Mouse (Mus musculus): ENCODE measurements around the gene Nhlrc2. TPM values are rescaled to one million over a fixed set of nuclear protein-coding genes. Genes with fewer than 3 reads are reported as not detected.
A peak's percentile ranks its signal among the peaks of the same experiment; 100 is the strongest.

Gene Nhlrc2
- total and polyA plus RNA-seq, 3 experiments: 22.4 to 37.6 (median 34.7) TPM

- DNase-seq (ENCODE audit: low read depth, low spot score): peak; percentile 39
- H3K27me3 ChIP-seq (ENCODE audit: control insufficient read depth in 1 of 2, insufficient read depth in 2 of 2, low read length in 2 of 2): no peaks in the 10 kb centered on the region
- H3K36me3 ChIP-seq (ENCODE audit: control insufficient read depth in 1 of 2, insufficient read depth in 2 of 2, low read length in 2 of 2): peaks cover 0 to 49% of the 10 kb centered on the region in 2 experiments; a peak in 2 of 4 replicates
Measured at GRCm38 (mm10) chr19:56577801-56578200, 29.7 kb downstream of the Nhlrc2 start.

DNA sequence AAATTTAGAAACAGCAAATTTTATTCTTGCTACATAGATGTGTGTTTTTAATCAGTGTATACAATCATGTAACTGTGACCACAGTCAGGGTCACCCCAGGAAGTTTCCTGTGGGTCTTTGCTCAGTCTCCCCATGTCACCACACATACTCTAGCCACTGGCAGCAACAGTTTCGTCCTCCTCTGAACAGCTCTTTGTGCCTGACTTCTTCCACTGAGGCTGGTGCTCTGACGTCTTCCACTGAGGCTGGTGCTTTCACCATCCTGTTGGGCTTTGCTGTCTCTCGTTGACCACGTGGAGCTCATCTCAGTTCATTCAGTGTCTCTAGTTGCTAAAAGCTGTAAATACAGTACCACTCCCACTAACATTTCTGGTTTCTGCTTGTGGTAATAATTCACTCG is 33.9 kb downstream of the Nhlrc2 start:
- no peak for TF ChIP-seq POLR2A (IDR thresholded peaks at IDR 0.05; ENCODE audit: control insufficient read depth in 1 of 2, insufficient read depth in 1 of 2, low read depth in 1 of 2, low read length in 2 of 2, poor library complexity in 1 of 2)
- H3K4me1 ChIP-seq (ENCODE audit: control insufficient read depth in 1 of 2, insufficient read depth in 2 of 2, low read length in 2 of 2): peaks cover 0 to 2% of the 10 kb centered on the region in 2 experiments; a peak in 1 of 4 replicates
- H3K4me3 ChIP-seq (ENCODE audit: control insufficient read depth in 1 of 2, insufficient read depth in 1 of 2, low read depth in 2 of 2, low read length in 2 of 2): no peak overlapping the region
- no peaks in the 10 kb centered on the region for H3K27me3 ChIP-seq (ENCODE audit: control insufficient read depth in 1 of 2, insufficient read depth in 2 of 2, low read length in 2 of 2)
- no peaks in the 10 kb centered on the region for H3K9me3 ChIP-seq (replicated peaks; ENCODE audit: insufficient read depth, low read length)
- peaks cover 7 to 44% of the 10 kb centered on the region in 2 experiments for H3K36me3 ChIP-seq (ENCODE audit: control insufficient read depth in 1 of 2, insufficient read depth in 2 of 2, low read length in 2 of 2)
- no peak overlapping the region for H3K27ac ChIP-seq (ENCODE audit: control insufficient read depth, low read depth, low read length)
- no peaks in the 10 kb centered on the region for H3K79me2 ChIP-seq (ENCODE audit: control insufficient read depth, insufficient read depth, low read length, poor library complexity)
- H3K9ac ChIP-seq (ENCODE audit: control insufficient read depth, low read depth, low read length, poor library complexity, severe bottlenecking): no peak overlapping the region
- no peak for DNase-seq (ENCODE audit: low read depth, low spot score)

More at GRCm38 (mm10) chr19:56577801-56578200, 29.7 kb downstream of the Nhlrc2 start:
- H3K27ac ChIP-seq (ENCODE audit: control insufficient read depth, low read depth, low read length): no peak overlapping the region
- H3K4me1 ChIP-seq (ENCODE audit: control insufficient read depth in 1 of 2, insufficient read depth in 2 of 2, low read length in 2 of 2): no peaks in the 10 kb centered on the region
- TF ChIP-seq TAL1 (IDR thresholded peaks at IDR 0.05; ENCODE audit: low read length): peak; percentile 55
- 0 out of 2 replicates have a peak, but pooled peaks have one; percentile 41 for TF ChIP-seq TCF12 (IDR thresholded peaks at IDR 0.05; ENCODE audit: low read depth, low read length)
- peak in 1 of 2 experiments; percentile 40; a peak in 1 of 4 replicates for TF ChIP-seq EP300 (IDR thresholded peaks at IDR 0.05; ENCODE audit: low read depth in 1 of 2, low read length in 2 of 2)
- TF ChIP-seq MEF2A (IDR thresholded peaks at IDR 0.05; ENCODE audit: extremely low read depth, insufficient replicate concordance, low read depth, low read length, poor library complexity, severe bottlenecking): no peak
- no peaks in the 10 kb centered on the region for H3K9me3 ChIP-seq (replicated peaks; ENCODE audit: insufficient read depth, low read length)
- H3K4me3 ChIP-seq (ENCODE audit: control insufficient read depth in 1 of 2, insufficient read depth in 1 of 2, low read depth in 2 of 2, low read length in 2 of 2): no peak overlapping the region
- peaks cover 5% of the 10 kb centered on the region; the same call in 1 of the 2 replicates for H3K79me2 ChIP-seq (ENCODE audit: control insufficient read depth, insufficient read depth, low read length, poor library complexity)
- no peak overlapping the region for H3K9ac ChIP-seq (ENCODE audit: control insufficient read depth, low read depth, low read length, poor library complexity, severe bottlenecking)

GRCm38 (mm10) chr19:56583785-56584184 is 35.7 kb downstream of the Nhlrc2 start:
- no peak for DNase-seq (ENCODE audit: low read depth, low spot score)
- Histone ChIP-seq H3K27ac (ENCODE audit: control insufficient read depth, low read depth, low read length) (no peak overlapping the region), H3K9ac (ENCODE audit: control insufficient read depth, low read depth, low read length, poor library complexity, severe bottlenecking) (no peak overlapping the region), H3K4me1 (ENCODE audit: control insufficient read depth in 1 of 2, insufficient read depth in 2 of 2, low read length in 2 of 2) (peaks cover 6 to 12% of the 10 kb centered on the region in 2 experiments), H3K9me3 (replicated peaks; ENCODE audit: insufficient read depth, low read length) (no peaks in the 10 kb centered on the region), H3K79me2 (ENCODE audit: control insufficient read depth, insufficient read depth, low read length, poor library complexity) (no peaks in the 10 kb centered on the region), H3K36me3 (ENCODE audit: control insufficient read depth in 1 of 2, insufficient read depth in 2 of 2, low read length in 2 of 2) (peaks cover 21 to 41% of the 10 kb centered on the region in 2 experiments), H3K4me3 (ENCODE audit: control insufficient read depth in 1 of 2, insufficient read depth in 1 of 2, low read depth in 2 of 2, low read length in 2 of 2) (no peak overlapping the region), H3K27me3 (ENCODE audit: control insufficient read depth in 1 of 2, insufficient read depth in 2 of 2, low read length in 2 of 2) (no peaks in the 10 kb centered on the region)
- TF ChIP-seq SMC3 (IDR thresholded peaks at IDR 0.05; ENCODE audit: low read depth, low read length) (no peak), MXI1 (IDR thresholded peaks at IDR 0.05; ENCODE audit: low read depth, low read length) (no peak), SIN3A (IDR thresholded peaks at IDR 0.05; ENCODE audit: low read length) (no peak), NRF1 (IDR thresholded peaks at IDR 0.05; ENCODE audit: insufficient read depth, low read depth, low read length, poor library complexity, severe bottlenecking) (no peak), MAX (IDR thresholded peaks at IDR 0.05; ENCODE audit: low read length) (no peak), RCOR1 (IDR thresholded peaks at IDR 0.05; ENCODE audit: low read depth, low read length) (no peak), MEF2A (IDR thresholded peaks at IDR 0.05; ENCODE audit: extremely low read depth, insufficient replicate concordance, low read depth, low read length, poor library complexity, severe bottlenecking) (no peak), ZKSCAN1 (IDR thresholded peaks at IDR 0.05; ENCODE audit: low read depth, low read length) (no peak)
